In genomic region chr11:72926226-72926890, GRCm38 (mm10) we compare ENCODE assay signal across 8 mouse cellular contexts. TPM values are rescaled to one million over a fixed set of nuclear protein-coding genes. Genes with fewer than 3 reads are reported as not detected.
A peak's percentile ranks its signal among the peaks of the same experiment; 100 is the strongest.
DNase-seq lines count a peak whose midpoint lies in the region; ATAC-seq and TF ChIP-seq lines count a peak whose summit lies in the region.

No protein-coding gene starts in this region.

- TF ChIP-seq CTCF in testis, adult 2 months (IDR thresholded peaks at IDR 0.05; ENCODE audit: control insufficient read depth, insufficient read depth, insufficient replicate concordance, low read depth, low read length) = peak; percentile 85

- no peak overlapping the region for H3K4me3 ChIP-seq in heart, embryonic 10.5 days
- H3K4me3 ChIP-seq in limb, embryonic 11.5 days (ENCODE audit: low read depth, low read length) = no peak overlapping the region
- no peak overlapping the region for H3K4me3 ChIP-seq in midbrain, embryonic 12.5 days
- H3K4me3 ChIP-seq in testis, adult 2 months (ENCODE audit: control insufficient read depth, low read depth, low read length) = no peak overlapping the region

- H3K27me3 ChIP-seq in heart, embryonic 10.5 days (ENCODE audit: insufficient read depth, poor library complexity, severe bottlenecking) = no peaks in the 10 kb centered on the region
- H3K27me3 ChIP-seq in limb, embryonic 11.5 days (ENCODE audit: control insufficient read depth, insufficient read depth, low read length) = no peaks in the 10 kb centered on the region
- no peaks in the 10 kb centered on the region for H3K27me3 ChIP-seq in midbrain, embryonic 12.5 days
- H3K27me3 ChIP-seq in testis, adult 2 months (ENCODE audit: control insufficient read depth, insufficient read depth, low read length) = no peaks in the 10 kb centered on the region

- no peak overlapping the region for H3K9ac ChIP-seq in limb, embryonic 11.5 days (ENCODE audit: low read length)
- no peak overlapping the region for H3K9ac ChIP-seq in midbrain, embryonic 12.5 days (replicated peaks)

- H3K9me3 ChIP-seq in heart, embryonic 10.5 days = no peaks in the 10 kb centered on the region
- no peaks in the 10 kb centered on the region for H3K9me3 ChIP-seq in limb, embryonic 11.5 days (ENCODE audit: control insufficient read depth, low read length)
- no peaks in the 10 kb centered on the region for H3K9me3 ChIP-seq in midbrain, embryonic 12.5 days

- ATAC-seq in limb, embryonic 11.5 days (ENCODE audit: insufficient number of reproducible peaks, low FRiP score, low TSS enrichment, low read depth) = 0 out of 2 replicates have a peak, but pooled peaks have one; percentile 21
- ATAC-seq in midbrain, embryonic 12.5 days (ENCODE audit: low FRiP score, low read depth) = peak; percentile 76; the same call in 1 of the 2 replicates

- H3K4me2 ChIP-seq in limb, embryonic 11.5 days (ENCODE audit: low read depth, severe bottlenecking) = no peak overlapping the region
- no peak overlapping the region for H3K4me2 ChIP-seq in midbrain, embryonic 12.5 days (replicated peaks)

- peaks cover 16% of the 10 kb centered on the region for H3K36me3 ChIP-seq in heart, embryonic 10.5 days
- no peaks in the 10 kb centered on the region for H3K36me3 ChIP-seq in limb, embryonic 11.5 days (ENCODE audit: control insufficient read depth, insufficient read depth, low read length)
- H3K36me3 ChIP-seq in midbrain, embryonic 12.5 days = peaks cover 43% of the 10 kb centered on the region
- no peaks in the 10 kb centered on the region for H3K36me3 ChIP-seq in testis, adult 2 months (ENCODE audit: control insufficient read depth, insufficient read depth, low read length)

- no peak overlapping the region for H3K27ac ChIP-seq in heart, embryonic 10.5 days
- H3K27ac ChIP-seq in limb, embryonic 11.5 days (replicated peaks; ENCODE audit: low read depth, low read length) = no peak overlapping the region
- H3K27ac ChIP-seq in midbrain, embryonic 12.5 days (replicated peaks) = no peak overlapping the region
- no peak overlapping the region for H3K27ac ChIP-seq in testis, adult 2 months (ENCODE audit: control insufficient read depth, insufficient read depth, low read depth, low read length)

- no peak for TF ChIP-seq POLR2A in testis, adult 2 months (IDR thresholded peaks at IDR 0.05; ENCODE audit: control insufficient read depth, low read depth, low read length)

- 53% methylated on average over 13 of the region's 13 CpGs for WGBS in heart, embryonic 10.5 days
- 56% methylated on average over 13 of the region's 13 CpGs for WGBS in limb, embryonic 11.5 days
- 52% methylated on average over 13 of the region's 13 CpGs for WGBS in midbrain, embryonic 12.5 days

- DNase-seq in heart, adult 18-20 months = peak; percentile 63 to 84
- DNase-seq in heart, embryonic 10.5 days (ENCODE audit: low spot score) = no peak
- peak; percentile 52 to 84 for DNase-seq in adrenal gland, adult (ENCODE audit: inconsistent age in 2 of 2, low spot score in 1 of 2)
- peak; percentile 84 for DNase-seq in embryo, embryonic 10.5 days (ENCODE audit: low spot score)
- DNase-seq in heart, postnatal 4 days = peak; percentile 81
- DNase-seq in limb, embryonic 11.5 days (ENCODE audit: low spot score) = peak; percentile 77

- peaks cover 37% of the 10 kb centered on the region for H3K4me1 ChIP-seq in heart, embryonic 10.5 days
- no peaks in the 10 kb centered on the region for H3K4me1 ChIP-seq in limb, embryonic 11.5 days (ENCODE audit: control insufficient read depth, insufficient read depth, low read length)
- H3K4me1 ChIP-seq in midbrain, embryonic 12.5 days = no peaks in the 10 kb centered on the region
- no peaks in the 10 kb centered on the region for H3K4me1 ChIP-seq in testis, adult 2 months (ENCODE audit: control insufficient read depth, insufficient read depth, low read length)

RNA-seq across cellular contexts. Expression of gene Atp2a3, which starts 34.6 kb away (rescaled TPM):
- total RNA-seq in heart, adult 18-20 months (2021) = 10 to 100 TPM in 1 of 2 experiments, 1 to 10 TPM in 1; 8.6 to 15.8 TPM
- polyA plus RNA-seq in heart, embryonic 10.5 days (2016; fragmentation: Nextera tagmentation; extraction: Ambion mirVana) = 3.4 and 4.1 TPM in 2 replicates
- total RNA-seq in heart, postnatal 4 days (2021) = 10 to 100 TPM in 1 of 2 experiments, 1 to 10 TPM in 1; 8.3 to 12.0 TPM
- 0.67 and 0.97 TPM in 2 replicates for polyA plus RNA-seq in limb, embryonic 11.5 days (2014; fragmentation: Nextera tagmentation; extraction: Ambion mirVana)
- polyA plus RNA-seq in midbrain, embryonic 12.5 days (2016; fragmentation: Nextera tagmentation; extraction: Ambion mirVana) = 0.64 and 1.2 TPM in 2 replicates
- 4.8 and 4.9 TPM in 2 replicates for polyA plus RNA-seq in testis, adult 2 months (2012; rRNA removed)
